ENCODE assay signal across 9 mouse cellular contexts in genomic region chr9:48737911-48738310, GRCm38 (mm10).
DNase-seq lines count a peak whose midpoint lies in the region; ATAC-seq and TF ChIP-seq lines count a peak whose summit lies in the region.
"Had no signal": no experiment of that assay in that cellular context is flagged by ENCODE, and none has a peak within 500 bp of the region (broad histone marks: within the 10 kb centered on the region; RNA-seq: fewer than 3 reads in every experiment).

No protein-coding gene starts in this region.

- DNase-seq in gastrocnemius, adult 2 months, result no peak
- no peak for DNase-seq in gastrocnemius, postnatal 10 days
- no peak for DNase-seq in liver, postnatal 0 days
- no peak for DNase-seq in hindbrain, embryonic 14.5 days (ENCODE audit: low spot score)
- DNase-seq in right cerebral cortex, adult 2 months (ENCODE audit: low spot score in 2 of 2), result no peak

- peak overlapping the region; percentile 49 for H3K4me3 ChIP-seq in gastrocnemius, adult 2 months
- H3K4me3 ChIP-seq in liver, postnatal 0 days (ENCODE audit: low read depth, low read length), result no peak overlapping the region
- H3K4me3 ChIP-seq in liver, embryonic 12.5 days, result no peak overlapping the region
- no peak overlapping the region for H3K4me3 ChIP-seq in hindbrain, embryonic 14.5 days (replicated peaks; ENCODE audit: low read length)
- no peak overlapping the region for H3K4me3 ChIP-seq in olfactory bulb, adult 2 months (ENCODE audit: insufficient read depth, low read depth, low read length)
- H3K4me3 ChIP-seq: myocyte had no signal

- peak overlapping the region; percentile 100 for H3K27ac ChIP-seq in gastrocnemius, adult 2 months
- H3K27ac ChIP-seq in liver, postnatal 0 days (ENCODE audit: low read depth), result peak overlapping the region; percentile 86
- no peak overlapping the region for H3K27ac ChIP-seq in liver, embryonic 12.5 days
- peak overlapping the region; percentile 80; the same call in 1 of the 2 replicates for H3K27ac ChIP-seq in hindbrain, embryonic 14.5 days
- H3K27ac ChIP-seq in olfactory bulb, adult 2 months (ENCODE audit: insufficient read depth, low read depth, low read length), result peak overlapping the region; percentile 47; the same call in 1 of the 2 replicates

- H3K27me3 ChIP-seq in liver, postnatal 0 days (ENCODE audit: insufficient read depth, low read length), result no peaks in the 10 kb centered on the region
- peaks cover 19% of the 10 kb centered on the region; the same call in 1 of the 2 replicates for H3K27me3 ChIP-seq in liver, embryonic 12.5 days (replicated peaks)
- H3K27me3 ChIP-seq in hindbrain, embryonic 14.5 days (ENCODE audit: control insufficient read depth, insufficient read depth, low read length), result no peaks in the 10 kb centered on the region

- no peak overlapping the region for H3K9ac ChIP-seq in liver, postnatal 0 days (replicated peaks)
- H3K9ac ChIP-seq in liver, embryonic 12.5 days, result no peak overlapping the region
- H3K9ac ChIP-seq in hindbrain, embryonic 14.5 days, result no peak overlapping the region

- H3K9me3 ChIP-seq in liver, postnatal 0 days (ENCODE audit: low read length), result no peaks in the 10 kb centered on the region
- no peaks in the 10 kb centered on the region for H3K9me3 ChIP-seq in liver, embryonic 12.5 days (replicated peaks)
- no peaks in the 10 kb centered on the region for H3K9me3 ChIP-seq in hindbrain, embryonic 14.5 days (ENCODE audit: control insufficient read depth, low read length)

- TF ChIP-seq CTCF in gastrocnemius, adult 2 months (IDR thresholded peaks at IDR 0.05), result no peak
- no peak for TF ChIP-seq CTCF in liver, postnatal 0 days (IDR thresholded peaks at IDR 0.05; ENCODE audit: low read depth)
- TF ChIP-seq CTCF in olfactory bulb, adult 2 months (IDR thresholded peaks at IDR 0.05; ENCODE audit: insufficient read depth, low read depth, low read length), result no peak

- TF ChIP-seq EP300 in liver, postnatal 0 days (IDR thresholded peaks at IDR 0.05; ENCODE audit: low read depth), result no peak

- peaks cover 19% of the 10 kb centered on the region for H3K4me1 ChIP-seq in liver, postnatal 0 days (ENCODE audit: insufficient read depth)
- 0 out of 2 replicates have a peak, but pooled peaks cover 5% of the 10 kb centered on the region for H3K4me1 ChIP-seq in liver, embryonic 12.5 days
- H3K4me1 ChIP-seq in hindbrain, embryonic 14.5 days (replicated peaks; ENCODE audit: control insufficient read depth, insufficient read depth, low read length), result peaks cover 68% of the 10 kb centered on the region
- H3K4me1 ChIP-seq in olfactory bulb, adult 2 months (ENCODE audit: control insufficient read depth, insufficient read depth, low read length), result peaks cover 47% of the 10 kb centered on the region

- H3K36me3 ChIP-seq in liver, postnatal 0 days (replicated peaks; ENCODE audit: insufficient read depth, low read length), result no peaks in the 10 kb centered on the region; the same call in 1 of the 2 replicates
- H3K36me3 ChIP-seq in liver, embryonic 12.5 days, result no peaks in the 10 kb centered on the region
- H3K36me3 ChIP-seq in hindbrain, embryonic 14.5 days (replicated peaks; ENCODE audit: control insufficient read depth, insufficient read depth), result no peaks in the 10 kb centered on the region

- WGBS in liver, postnatal 0 days (ENCODE audit: insufficient replicate concordance), result 65% methylated on average over 2 of the region's 2 CpGs
- 53% methylated on average over 2 of the region's 2 CpGs for WGBS in liver, embryonic 12.5 days (ENCODE audit: insufficient replicate concordance)
- WGBS in hindbrain, embryonic 14.5 days, result 41% methylated on average over 2 of the region's 2 CpGs
- WGBS in olfactory bulb, adult 2 months, result 20% methylated on average over 2 of the region's 2 CpGs

- ATAC-seq in liver, postnatal 0 days, result no peak
- no peak for ATAC-seq in liver, embryonic 12.5 days
- ATAC-seq in hindbrain, embryonic 14.5 days (ENCODE audit: low FRiP score), result no peak
- ATAC-seq in monocyte, adult 5-6 weeks (replicated peaks; ENCODE audit: insufficient number of reproducible peaks, low FRiP score, low TSS enrichment, poor library complexity, severe bottlenecking), result no peak

- intact Hi-C loops in gastrocnemius, adult 2 months (cut with DNase I), result loop anchor here (1.0 to 5.0 kb wide), 3 partner anchors 15 to 91 kb away; no protein-coding TSS in a partner anchor

- TF ChIP-seq POLR2A in olfactory bulb, adult 2 months (IDR thresholded peaks at IDR 0.05; ENCODE audit: insufficient read depth, low read depth, low read length), result no peak

- H3K4me2 ChIP-seq in liver, postnatal 0 days (ENCODE audit: low read depth, low read length), result no peak overlapping the region
- H3K4me2 ChIP-seq in liver, embryonic 12.5 days, result no peak overlapping the region
- H3K4me2 ChIP-seq in hindbrain, embryonic 14.5 days (replicated peaks), result 0 out of 2 replicates have a peak overlapping the region, but pooled peaks have one; percentile 28
